Mouse (Mus musculus): Measurements from ENCODE around the gene Pof1b. TPM values are rescaled to one million over a fixed set of nuclear protein-coding genes. Genes with fewer than 3 reads are reported as not detected.
A peak's percentile ranks its signal among the peaks of the same experiment; 100 is the strongest.

The Pof1b gene
- total RNA-seq (2014; rRNA removed) (not detected in 2 replicates), polyA plus RNA-seq (2015; fragmentation: Nextera tagmentation; extraction: Ambion mirVana) (0.06 and 0.11 TPM in 2 replicates)

DNA sequence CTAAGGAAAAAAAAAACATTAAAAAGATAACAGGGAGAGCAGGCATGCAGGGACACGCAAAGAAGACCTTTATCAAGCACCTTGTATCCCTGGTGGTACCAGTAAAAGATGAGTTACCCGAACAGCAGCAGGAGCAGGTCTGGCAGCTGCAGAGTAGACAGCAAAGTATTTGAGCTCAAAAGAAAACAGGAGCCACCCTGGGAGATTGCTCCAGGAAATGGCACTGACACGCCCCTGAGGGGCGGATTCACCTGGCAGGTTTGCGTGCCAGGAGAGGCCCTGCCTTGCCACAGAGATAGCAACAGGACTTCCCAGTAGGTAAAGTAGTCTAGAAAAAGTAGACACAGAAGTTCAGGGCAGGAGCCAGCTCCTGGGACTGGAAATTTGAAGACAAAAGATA lies at the start of gene Pof1b:
Gene Pof1b (minus strand): TSS at position 144 of the 400 bp plus-strand sequence.
- no peaks in the 10 kb centered on the region for H3K27me3 ChIP-seq (ENCODE audit: insufficient read depth, low read length)
- H3K36me3 ChIP-seq (ENCODE audit: insufficient read depth, low read length), result no peaks in the 10 kb centered on the region
- H3K9ac ChIP-seq (replicated peaks; ENCODE audit: low read length), result no peak within 1 kb of the TSS
- DNase-seq (ENCODE audit: low spot score) (no peak), ATAC-seq (no peak)
- no peaks in the 10 kb centered on the region for H3K4me1 ChIP-seq (ENCODE audit: insufficient read depth, low read length)
- WGBS, result 80% methylated on average over 5 of the region's 5 CpGs
- H3K4me2 ChIP-seq (ENCODE audit: low read depth, low read length), result no peak within 1 kb of the TSS
- no peak for TF ChIP-seq CTCF (IDR thresholded peaks at IDR 0.05; ENCODE audit: low read depth)
- no peaks in the 10 kb centered on the region for H3K9me3 ChIP-seq (ENCODE audit: low read length)
- H3K27ac ChIP-seq, result no peak within 1 kb of the TSS
- no peak within 1 kb of the TSS for H3K4me3 ChIP-seq (ENCODE audit: low read length)

DNA sequence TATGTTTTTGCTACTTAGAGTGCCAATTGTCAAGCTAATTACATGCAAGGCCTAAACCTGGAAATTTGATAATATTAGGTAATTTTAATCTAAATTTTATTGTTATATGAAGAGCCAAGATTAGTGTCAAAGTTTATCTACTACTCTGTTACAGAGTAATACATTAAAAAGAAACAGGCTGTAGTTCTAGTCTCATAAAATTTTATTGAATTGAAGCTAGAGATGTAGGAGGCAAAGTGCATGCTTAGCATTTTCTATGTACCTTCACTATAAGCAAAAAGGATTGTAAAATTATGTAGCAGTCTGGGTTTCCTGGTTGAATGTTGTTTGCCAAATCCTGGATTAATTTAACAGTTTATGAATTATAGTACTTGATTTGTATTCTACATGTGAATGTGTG lies 18.1 kb upstream of the Pof1b start:
- Histone ChIP-seq H3K9ac (replicated peaks; ENCODE audit: low read length) (no peak overlapping the region), H3K4me1 (ENCODE audit: insufficient read depth, low read length) (no peaks in the 10 kb centered on the region), H3K4me2 (ENCODE audit: low read depth, low read length) (no peak overlapping the region), H3K9me3 (ENCODE audit: low read length) (no peaks in the 10 kb centered on the region), H3K27ac (no peak overlapping the region), H3K36me3 (ENCODE audit: insufficient read depth, low read length) (no peaks in the 10 kb centered on the region), H3K4me3 (ENCODE audit: low read length) (no peak overlapping the region), H3K27me3 (ENCODE audit: insufficient read depth, low read length) (no peaks in the 10 kb centered on the region)
- no peak for TF ChIP-seq CTCF (IDR thresholded peaks at IDR 0.05; ENCODE audit: low read depth)
- DNase-seq (ENCODE audit: low spot score) (no peak), ATAC-seq (no peak)

DNA sequence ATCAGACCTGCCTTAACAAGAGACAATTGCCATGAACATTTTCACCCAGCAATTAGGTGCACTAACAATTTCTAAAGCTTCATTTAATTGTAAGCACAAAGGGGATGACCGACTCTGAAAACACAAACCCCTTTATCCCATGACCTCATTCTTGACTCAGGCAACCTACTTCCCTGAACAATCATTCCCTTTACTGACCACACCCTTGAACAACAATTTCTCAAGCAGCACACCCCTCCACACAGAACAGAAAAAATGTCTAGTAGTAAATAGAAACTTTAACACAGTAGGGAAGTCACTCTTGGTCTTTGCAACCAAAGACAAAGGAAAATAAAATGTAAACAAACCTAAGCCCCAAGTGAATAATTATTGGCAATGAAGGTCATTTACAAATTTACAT lies 4.1 kb downstream of the Pof1b start:
- no peaks in the 10 kb centered on the region for H3K27me3 ChIP-seq (ENCODE audit: insufficient read depth, low read length)
- DNase-seq (ENCODE audit: low spot score) (no peak), ATAC-seq (no peak)
- WGBS, result 73% methylated on average over 1 of the region's 1 CpGs
- no peaks in the 10 kb centered on the region for H3K9me3 ChIP-seq (ENCODE audit: low read length)
- no peaks in the 10 kb centered on the region for H3K36me3 ChIP-seq (ENCODE audit: insufficient read depth, low read length)
- H3K4me1 ChIP-seq (ENCODE audit: insufficient read depth, low read length), result no peaks in the 10 kb centered on the region
- no peak overlapping the region for H3K27ac ChIP-seq
- no peak overlapping the region for H3K9ac ChIP-seq (replicated peaks; ENCODE audit: low read length)
- H3K4me2 ChIP-seq (ENCODE audit: low read depth, low read length), result no peak overlapping the region
- TF ChIP-seq CTCF (IDR thresholded peaks at IDR 0.05; ENCODE audit: low read depth), result no peak
- no peak overlapping the region for H3K4me3 ChIP-seq (ENCODE audit: low read length)

DNA sequence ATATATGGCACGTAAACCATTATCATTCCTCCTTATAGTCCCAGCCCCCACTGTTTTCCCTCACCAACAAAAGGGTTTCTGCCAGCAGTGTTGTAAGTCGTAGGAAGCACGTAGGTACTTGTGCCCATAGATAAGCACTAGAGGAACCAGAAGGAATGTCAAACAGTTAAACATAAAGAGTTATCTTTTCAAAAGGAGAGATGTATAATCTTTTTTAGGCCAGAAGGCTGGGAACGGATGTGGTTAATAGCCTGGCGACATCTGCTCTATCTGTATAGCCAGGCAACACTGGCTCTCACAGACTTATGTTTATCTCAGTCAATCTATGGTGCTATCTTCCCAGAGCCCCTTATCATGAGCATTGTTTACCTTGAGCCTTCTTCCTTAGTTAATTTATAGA lies 17.8 kb downstream of the Pof1b start:
- Histone ChIP-seq H3K9me3 (ENCODE audit: low read length) (no peaks in the 10 kb centered on the region), H3K4me2 (ENCODE audit: low read depth, low read length) (no peak overlapping the region), H3K9ac (replicated peaks; ENCODE audit: low read length) (no peak overlapping the region), H3K4me3 (ENCODE audit: low read length) (no peak overlapping the region), H3K4me1 (ENCODE audit: insufficient read depth, low read length) (no peaks in the 10 kb centered on the region), H3K27me3 (ENCODE audit: insufficient read depth, low read length) (no peaks in the 10 kb centered on the region), H3K36me3 (ENCODE audit: insufficient read depth, low read length) (no peaks in the 10 kb centered on the region), H3K27ac (no peak overlapping the region)
- ATAC-seq (no peak), DNase-seq (ENCODE audit: low spot score) (no peak)
- no peak for TF ChIP-seq CTCF (IDR thresholded peaks at IDR 0.05; ENCODE audit: low read depth)
- 79% methylated on average over 5 of the region's 5 CpGs for WGBS

DNA sequence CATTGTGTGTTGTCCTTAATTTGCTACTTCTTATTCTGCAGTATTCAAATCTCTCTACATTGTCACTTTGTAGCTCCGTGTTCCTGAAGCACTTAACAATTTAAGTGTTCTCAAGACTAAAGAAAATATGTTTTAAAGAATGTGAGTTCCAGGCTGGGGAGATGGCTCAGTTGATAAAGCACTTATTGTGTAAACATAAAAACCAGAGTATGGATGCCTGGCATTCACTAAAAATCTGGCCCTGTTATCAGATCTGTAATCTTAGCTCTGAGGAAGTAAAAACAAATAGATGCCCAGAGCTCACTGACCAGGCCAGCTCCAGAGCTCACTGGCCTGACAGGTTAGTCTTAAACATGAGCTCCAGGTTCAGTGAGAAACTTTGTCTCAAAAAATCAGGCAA lies 22.9 kb downstream of the Pof1b start:
- Histone ChIP-seq H3K4me1 (ENCODE audit: insufficient read depth, low read length) (no peaks in the 10 kb centered on the region), H3K4me2 (ENCODE audit: low read depth, low read length) (no peak overlapping the region), H3K4me3 (ENCODE audit: low read length) (no peak overlapping the region), H3K27ac (no peak overlapping the region), H3K9ac (replicated peaks; ENCODE audit: low read length) (no peak overlapping the region), H3K9me3 (ENCODE audit: low read length) (no peaks in the 10 kb centered on the region), H3K36me3 (ENCODE audit: insufficient read depth, low read length) (no peaks in the 10 kb centered on the region), H3K27me3 (ENCODE audit: insufficient read depth, low read length) (no peaks in the 10 kb centered on the region)
- WGBS, result 62% methylated on average over 1 of the region's 1 CpGs
- TF ChIP-seq CTCF (IDR thresholded peaks at IDR 0.05; ENCODE audit: low read depth), result no peak
- DNase-seq (ENCODE audit: low spot score), result no peak
- no peak for ATAC-seq

DNA sequence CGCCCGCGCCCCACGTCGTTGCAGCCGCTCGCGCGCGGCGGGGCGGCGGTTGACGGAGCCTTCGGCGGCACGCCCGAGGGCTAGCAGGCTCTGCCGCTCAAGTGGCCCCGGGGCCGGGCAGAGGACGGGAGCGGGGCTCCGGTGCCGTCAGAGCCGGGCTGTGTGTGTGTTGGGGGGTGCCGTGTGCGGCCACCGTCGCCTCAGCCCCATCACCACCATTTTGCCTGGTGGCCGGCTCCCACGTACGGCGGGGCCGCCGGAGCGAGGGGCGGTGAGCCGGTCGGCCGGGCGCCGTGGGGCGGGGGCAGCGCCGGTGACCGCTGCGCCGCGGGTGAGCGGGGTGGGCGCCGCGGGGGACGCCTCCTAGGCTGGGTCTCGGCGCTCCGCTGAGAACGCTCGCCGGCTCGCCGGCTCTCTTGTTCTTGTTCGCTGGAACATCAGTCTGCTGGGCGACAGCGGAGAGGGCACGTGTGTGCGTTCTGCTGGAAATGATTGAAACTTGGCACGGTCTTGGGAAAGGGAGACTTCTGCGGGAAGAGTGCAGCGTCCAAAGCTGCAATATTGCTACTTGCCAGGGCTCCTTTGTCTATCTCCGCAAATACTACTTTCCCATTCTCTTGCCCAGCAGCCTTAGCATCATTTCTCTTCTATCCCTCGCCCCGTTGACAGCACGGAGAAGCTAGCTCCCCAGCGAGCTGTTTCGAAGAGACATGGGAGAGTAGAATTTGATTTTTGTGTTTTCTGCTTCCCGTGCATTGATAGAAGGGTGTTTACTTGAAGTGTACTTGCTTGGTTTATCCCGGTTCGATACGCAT lies 96.9 kb downstream of the Pof1b start:
- peak overlapping the region; percentile 78 for H3K9ac ChIP-seq (replicated peaks; ENCODE audit: low read length)
- no peaks in the 10 kb centered on the region for H3K27me3 ChIP-seq (ENCODE audit: insufficient read depth, low read length)
- peak overlapping the region; percentile 77 for H3K27ac ChIP-seq
- no peak for TF ChIP-seq CTCF (IDR thresholded peaks at IDR 0.05; ENCODE audit: low read depth)
- H3K36me3 ChIP-seq (ENCODE audit: insufficient read depth, low read length), result no peaks in the 10 kb centered on the region
- H3K4me1 ChIP-seq (ENCODE audit: insufficient read depth, low read length), result no peaks in the 10 kb centered on the region
- ATAC-seq (peak; percentile 72), DNase-seq (ENCODE audit: low spot score) (peak; percentile 65)
- H3K4me2 ChIP-seq (ENCODE audit: low read depth, low read length), result peak overlapping the region; percentile 51
- no peaks in the 10 kb centered on the region for H3K9me3 ChIP-seq (ENCODE audit: low read length)
- 28% methylated on average over 27 of the region's 81 CpGs for WGBS
- peak overlapping the region; percentile 60 for H3K4me3 ChIP-seq (ENCODE audit: low read length)
